Mouse (Mus musculus) embryonic facial prominence, embryonic 12.5 days (tissue): ENCODE results near the gene Eri3. TPM values are rescaled to one million over a fixed set of nuclear protein-coding genes. Genes with fewer than 3 reads are reported as not detected.

ENCODE experiments used
- ATAC-seq: fragments of 200-750 bp; cut with Nextera tagmentation; 2 replicates; pipeline ENCODE4 v1.8.0; 2017; ENCODE audit not compliant: insufficient number of reproducible peaks, insufficient read depth, low FRiP score, low TSS enrichment
- H3K27ac ChIP-seq: fragments of 300-500 bp; sonication (generic); 2 replicates; pipeline ENCODE4 v1.5.1; 2016; ENCODE audit warnings: mild to moderate bottlenecking
- H3K27me3 ChIP-seq: fragments of 300-500 bp; sonication (generic); 2 replicates; pipeline ENCODE4 v1.6.1; 2016; ENCODE audit warnings: mild to moderate bottlenecking, moderate library complexity
- H3K36me3 ChIP-seq: fragments of 300-500 bp; sonication (generic); 2 replicates; pipeline ENCODE4 v1.6.1; 2016; ENCODE audit warnings: mild to moderate bottlenecking
- H3K4me1 ChIP-seq: fragments of 300-500 bp; sonication (generic); 2 replicates; pipeline ENCODE4 v1.6.1; 2016
- H3K4me2 ChIP-seq: fragments of 300-500 bp; sonication (generic); replicated peaks from 2 replicates; pipeline ENCODE4 v1.6.1; 2016; ENCODE audit warnings: mild to moderate bottlenecking, moderate library complexity
- H3K4me3 ChIP-seq: fragments of 300-500 bp; sonication (generic); 2 replicates; pipeline ENCODE4 v1.5.1; 2016; ENCODE audit warnings: mild to moderate bottlenecking
- H3K9ac ChIP-seq: fragments of 300-500 bp; sonication (generic); 2 replicates; pipeline ENCODE4 v1.6.1; 2016; ENCODE audit warnings: mild to moderate bottlenecking, moderate library complexity
- H3K9me3 ChIP-seq: fragments of 300-500 bp; sonication (generic); 2 replicates; pipeline ENCODE4 v1.6.1; 2016; ENCODE audit warnings: mild to moderate bottlenecking, moderate library complexity
- WGBS: fragments of 180-500 bp; shearing (Covaris S2); methylation state at CpG from one replicate; pipeline ENCODE4 v1.1.7; 2016; 5-methylcytosine and 5-hydroxymethylcytosine counted together
- polyA plus RNA-seq: library from polyadenylated mRNA; unstranded; fragments of >200 nt; fragmentation: Nextera tagmentation; extraction: Ambion mirVana; gene quantifications from 2 replicates; pipeline ENCODE4 v1.2.1, GENCODE M21; 2016

The Eri3 gene
- polyA plus RNA-seq, 1 experiment from 2014 or later = 172 TPM

DNA sequence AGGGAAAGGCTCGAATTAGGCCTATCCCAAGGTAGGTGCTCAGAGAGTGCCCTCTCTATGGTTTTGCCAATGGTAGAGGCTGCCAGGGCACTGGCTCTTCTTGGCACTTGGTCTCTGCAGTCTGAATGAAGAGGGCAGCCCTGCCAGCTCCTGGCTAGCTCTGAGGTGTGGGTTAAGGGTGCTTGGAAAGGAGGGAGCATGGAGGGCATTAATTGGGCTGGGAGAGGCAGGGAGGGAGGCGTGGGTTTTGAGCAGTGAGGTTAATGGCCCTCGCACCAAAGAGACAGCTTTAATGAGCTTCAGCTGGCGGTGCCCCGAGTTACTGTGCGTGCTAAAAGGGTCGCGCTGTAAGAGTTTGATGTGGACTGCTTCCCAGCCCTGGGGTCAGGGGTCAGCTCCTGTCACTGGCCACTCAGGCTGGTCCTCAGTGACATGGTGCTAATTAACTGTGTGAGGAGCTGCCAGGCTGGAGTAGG is 101.5 kb downstream of the Eri3 start:
- Histone ChIP-seq H3K27me3 (no peaks in the 10 kb centered on the region), H3K9ac (no peak overlapping the region), H3K4me2 (no peak overlapping the region), H3K4me1 (peaks cover 36% of the 10 kb centered on the region), H3K9me3 (no peaks in the 10 kb centered on the region), H3K27ac (no peak overlapping the region), H3K4me3 (no peak overlapping the region), H3K36me3 (peaks cover 7% of the 10 kb centered on the region; the same call in 1 of the 2 replicates)
- 18% methylated on average over 8 of the region's 8 CpGs for WGBS
- ATAC-seq = no peak

GRCm38 (mm10) chr4:117652727-117653126 is 102.6 kb downstream of the Eri3 start:
- H3K27ac ChIP-seq = no peak overlapping the region
- H3K4me3 ChIP-seq = no peak overlapping the region
- peaks cover 7% of the 10 kb centered on the region; the same call in 1 of the 2 replicates for H3K36me3 ChIP-seq
- no peak overlapping the region for H3K9ac ChIP-seq
- H3K4me1 ChIP-seq = peaks cover 43% of the 10 kb centered on the region
- no peak overlapping the region for H3K4me2 ChIP-seq
- no peaks in the 10 kb centered on the region for H3K27me3 ChIP-seq
- 58% methylated on average over 5 of the region's 5 CpGs for WGBS
- no peaks in the 10 kb centered on the region for H3K9me3 ChIP-seq
- no peak for ATAC-seq

DNA sequence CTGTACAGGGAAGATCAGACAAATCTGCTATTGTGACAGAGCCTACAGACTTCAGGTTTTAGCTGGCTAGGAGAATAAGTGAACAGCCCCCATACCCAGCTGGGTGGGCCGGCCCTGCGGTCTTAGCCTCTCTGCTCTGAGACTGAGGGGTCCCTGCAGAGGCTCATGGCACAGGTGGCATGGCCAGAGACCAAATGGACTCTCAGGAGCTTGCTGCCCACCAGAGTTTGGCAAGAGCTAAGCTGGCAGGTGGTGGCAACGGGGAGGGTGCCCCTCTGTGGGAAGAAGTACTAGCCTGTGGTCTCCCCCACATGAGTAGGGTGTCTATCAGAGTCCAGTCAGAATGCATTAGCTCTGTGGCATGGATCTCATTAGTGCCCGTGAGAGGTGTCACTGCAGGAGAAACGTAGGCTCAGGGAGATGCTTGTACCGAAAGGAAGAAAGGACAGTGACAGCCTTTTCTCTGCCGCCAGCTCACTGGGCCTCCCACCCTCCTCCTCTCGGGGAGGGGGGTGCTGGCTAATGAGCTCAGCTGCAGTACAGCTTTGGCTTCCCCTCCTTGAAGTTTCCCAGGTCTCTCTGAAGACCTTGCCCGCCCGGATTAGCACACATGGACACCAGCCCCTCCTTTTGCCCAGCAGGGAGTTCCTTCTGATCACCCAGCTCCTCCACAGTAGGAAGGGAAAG is 104.0 kb downstream of the Eri3 start:
- Histone ChIP-seq H3K27me3 (no peaks in the 10 kb centered on the region), H3K9me3 (no peaks in the 10 kb centered on the region), H3K36me3 (peaks cover 4% of the 10 kb centered on the region; the same call in 1 of the 2 replicates), H3K4me1 (peaks cover 54% of the 10 kb centered on the region), H3K9ac (no peak overlapping the region), H3K27ac (peak overlapping the region; percentile 1; the same call in 1 of the 2 replicates), H3K4me2 (no peak overlapping the region), H3K4me3 (no peak overlapping the region)
- no peak for ATAC-seq
- WGBS = 17% methylated on average over 10 of the region's 10 CpGs

DNA sequence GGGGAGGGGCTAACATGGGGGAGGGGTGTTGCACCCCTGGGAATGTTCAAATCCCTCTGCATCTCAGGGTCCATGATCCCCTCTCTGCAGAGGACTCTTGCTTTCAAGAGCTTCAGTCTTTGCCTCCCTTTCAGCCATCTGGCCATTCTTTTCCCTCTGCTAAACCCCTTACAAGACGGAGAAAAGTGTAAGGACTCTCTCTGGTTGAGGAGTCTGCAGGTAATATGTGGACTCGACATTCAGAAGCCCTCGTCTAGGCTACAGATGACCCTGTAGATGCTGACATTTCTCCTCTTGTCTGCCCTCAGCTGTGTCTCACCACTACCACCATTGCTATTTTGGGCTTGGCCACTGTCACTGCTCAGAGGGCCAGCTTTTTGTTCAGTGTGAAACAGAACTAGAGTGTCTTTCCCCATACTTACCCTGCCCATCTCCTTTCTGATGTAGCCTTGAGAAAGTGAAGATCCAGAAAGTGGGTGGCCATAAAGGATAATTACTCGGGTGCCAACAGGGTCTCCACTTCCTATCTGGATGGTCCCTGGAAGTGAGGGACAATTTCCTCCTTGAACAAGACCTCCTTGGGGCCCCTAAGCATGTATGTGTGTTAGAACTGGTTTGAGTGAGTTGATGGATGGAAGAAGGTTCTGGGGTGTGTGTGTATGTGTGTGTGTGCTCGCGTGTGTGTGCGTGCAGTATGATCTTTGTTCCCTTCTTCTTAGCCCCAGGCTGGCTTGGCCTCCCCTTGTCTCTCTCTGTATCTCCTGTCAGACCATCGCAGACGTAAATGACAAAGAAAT is 104.7 kb downstream of the Eri3 start:
- H3K4me2 ChIP-seq = no peak overlapping the region
- H3K9ac ChIP-seq = no peak overlapping the region
- peaks cover 54% of the 10 kb centered on the region for H3K4me1 ChIP-seq
- no peak overlapping the region for H3K4me3 ChIP-seq
- H3K36me3 ChIP-seq = peaks cover 4% of the 10 kb centered on the region; the same call in 1 of the 2 replicates
- H3K27ac ChIP-seq = peak overlapping the region; percentile 1; the same call in 1 of the 2 replicates
- no peaks in the 10 kb centered on the region for H3K27me3 ChIP-seq
- no peak for ATAC-seq
- WGBS = 26% methylated on average over 9 of the region's 9 CpGs
- no peaks in the 10 kb centered on the region for H3K9me3 ChIP-seq

DNA sequence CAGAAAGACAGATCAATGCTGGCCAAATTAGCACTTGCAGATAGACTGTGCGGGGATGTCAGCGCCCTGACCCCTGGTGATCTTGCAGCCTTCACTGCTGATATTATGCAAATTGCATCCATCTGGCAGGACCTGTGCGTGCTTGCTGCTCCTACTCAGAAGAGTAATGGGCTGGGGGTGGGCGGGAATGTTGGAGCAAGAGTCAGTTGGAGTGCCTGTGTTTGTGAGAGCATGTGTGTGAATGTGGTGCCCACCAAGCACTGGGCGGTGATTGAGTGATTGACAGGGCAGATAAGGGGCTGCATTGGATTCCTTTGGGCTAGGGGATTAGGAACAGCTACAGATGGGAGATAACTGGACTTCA is 105.3 kb downstream of the Eri3 start:
- no peak for ATAC-seq
- 17% methylated on average over 5 of the region's 5 CpGs for WGBS
- Histone ChIP-seq H3K4me3 (no peak overlapping the region), H3K9me3 (no peaks in the 10 kb centered on the region), H3K4me2 (no peak overlapping the region), H3K27ac (no peak overlapping the region), H3K36me3 (peaks cover 4% of the 10 kb centered on the region), H3K4me1 (peaks cover 54% of the 10 kb centered on the region), H3K9ac (no peak overlapping the region), H3K27me3 (no peaks in the 10 kb centered on the region)

GRCm38 (mm10) chr4:117656961-117657360 is 106.8 kb downstream of the Eri3 start:
- H3K27ac ChIP-seq = no peak overlapping the region
- no peak overlapping the region for H3K9ac ChIP-seq
- H3K4me3 ChIP-seq = no peak overlapping the region
- no peak for ATAC-seq
- no peaks in the 10 kb centered on the region for H3K9me3 ChIP-seq
- H3K4me1 ChIP-seq = peaks cover 46% of the 10 kb centered on the region
- WGBS = 19% methylated on average over 6 of the region's 6 CpGs
- H3K27me3 ChIP-seq = no peaks in the 10 kb centered on the region
- H3K36me3 ChIP-seq = peaks cover 4% of the 10 kb centered on the region
- H3K4me2 ChIP-seq = no peak overlapping the region

GRCm38 (mm10) chr4:117657646-117658045 is 107.5 kb downstream of the Eri3 start:
- no peak overlapping the region for H3K27ac ChIP-seq
- ATAC-seq = no peak; the same call in 1 of the 2 replicates
- no peaks in the 10 kb centered on the region for H3K27me3 ChIP-seq
- peaks cover 46% of the 10 kb centered on the region for H3K4me1 ChIP-seq
- H3K36me3 ChIP-seq = peaks cover 4% of the 10 kb centered on the region
- WGBS = 44% methylated on average over 4 of the region's 4 CpGs
- H3K9ac ChIP-seq = no peak overlapping the region
- H3K4me2 ChIP-seq = no peak overlapping the region
- no peak overlapping the region for H3K4me3 ChIP-seq
- H3K9me3 ChIP-seq = no peaks in the 10 kb centered on the region

- H3K9me3 ChIP-seq = no peaks in the 10 kb centered on the region
- no peak overlapping the region for H3K9ac ChIP-seq
- peaks cover 42% of the 10 kb centered on the region for H3K4me1 ChIP-seq
- WGBS = 47% methylated on average over 14 of the region's 14 CpGs
- peak; percentile 11; the same call in 1 of the 2 replicates for ATAC-seq
- no peak overlapping the region for H3K4me3 ChIP-seq
- no peak overlapping the region for H3K4me2 ChIP-seq
- H3K27ac ChIP-seq = no peak overlapping the region
- no peaks in the 10 kb centered on the region for H3K27me3 ChIP-seq
- H3K36me3 ChIP-seq = peaks cover 4% of the 10 kb centered on the region
Observed at GRCm38 (mm10) chr4:117658582-117659444, 108.6 kb downstream of the Eri3 start.

- Histone ChIP-seq H3K9ac (no peak overlapping the region), H3K36me3 (peaks cover 4% of the 10 kb centered on the region), H3K4me3 (no peak overlapping the region), H3K4me1 (peaks cover 31% of the 10 kb centered on the region), H3K4me2 (no peak overlapping the region), H3K9me3 (no peaks in the 10 kb centered on the region), H3K27me3 (no peaks in the 10 kb centered on the region), H3K27ac (no peak overlapping the region)
- 93% methylated on average over 5 of the region's 5 CpGs for WGBS
- no peak for ATAC-seq
Observed at GRCm38 (mm10) chr4:117660001-117660400, 109.8 kb downstream of the Eri3 start.

DNA sequence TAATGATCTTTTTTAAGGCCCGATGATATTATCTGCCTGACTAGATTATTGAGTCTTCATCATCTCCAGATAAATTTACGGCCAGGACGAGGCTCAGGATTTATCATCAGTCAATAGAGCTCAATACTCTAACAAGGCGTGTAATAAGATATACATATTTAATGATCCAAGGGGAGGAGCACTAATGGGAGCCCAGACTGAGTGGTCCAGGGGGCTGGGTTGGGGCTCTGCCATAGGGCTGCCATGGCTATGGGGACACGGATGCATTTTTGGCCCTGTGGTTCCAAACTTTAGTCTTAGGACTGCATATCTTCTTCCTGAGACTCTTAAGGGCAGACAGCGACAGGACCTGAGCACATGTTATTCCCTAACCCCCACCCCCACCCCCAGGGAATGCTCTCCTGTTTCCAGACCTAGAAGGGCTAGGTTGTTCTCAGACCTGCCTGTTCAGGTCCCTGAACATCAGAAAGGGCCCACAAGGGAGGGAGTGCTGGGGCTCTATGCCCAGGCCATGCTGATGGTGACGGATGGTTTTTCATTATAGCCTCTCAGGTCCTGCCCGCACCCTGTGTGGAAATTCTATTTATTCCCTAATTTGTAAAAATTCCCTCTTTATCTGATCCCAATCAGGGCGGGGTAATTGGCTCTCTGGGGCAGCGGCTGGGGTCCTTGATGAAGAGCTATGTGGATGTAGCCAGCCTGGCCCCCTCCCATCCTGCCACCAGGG is 114.4 kb downstream of the Eri3 start:
- Histone ChIP-seq H3K4me1 (no peaks in the 10 kb centered on the region), H3K9me3 (no peaks in the 10 kb centered on the region), H3K4me3 (no peak overlapping the region), H3K36me3 (peaks cover 4% of the 10 kb centered on the region), H3K9ac (no peak overlapping the region), H3K27ac (no peak overlapping the region), H3K27me3 (no peaks in the 10 kb centered on the region), H3K4me2 (no peak overlapping the region)
- 88% methylated on average over 10 of the region's 10 CpGs for WGBS
- ATAC-seq = no peak

- Histone ChIP-seq H3K27ac (no peak overlapping the region), H3K9me3 (no peaks in the 10 kb centered on the region), H3K4me1 (no peaks in the 10 kb centered on the region), H3K4me3 (no peak overlapping the region), H3K27me3 (no peaks in the 10 kb centered on the region), H3K9ac (no peak overlapping the region), H3K4me2 (no peak overlapping the region), H3K36me3 (peaks cover 4% of the 10 kb centered on the region)
- ATAC-seq = no peak
- WGBS = 84% methylated on average over 7 of the region's 7 CpGs
Observed at GRCm38 (mm10) chr4:117665531-117665930, 115.4 kb downstream of the Eri3 start.
